In genomic region chr7:116031718-116032595, GRCm38 (mm10) we compare ENCODE assay signal across 8 mouse cellular contexts. TPM values are rescaled to one million over a fixed set of nuclear protein-coding genes. Genes with fewer than 3 reads are reported as not detected.
DNase-seq lines count a peak whose midpoint lies in the region; ATAC-seq and TF ChIP-seq lines count a peak whose summit lies in the region.

No protein-coding gene starts in this region.

- H3K4me1 ChIP-seq in embryonic fibroblast, embryonic 13.5 days (ENCODE audit: control insufficient read depth, insufficient read depth, low read length), result peaks cover 3% of the 10 kb centered on the region; the same call in 1 of the 2 replicates
- peaks cover 17% of the 10 kb centered on the region for H3K4me1 ChIP-seq in heart, embryonic 12.5 days (replicated peaks)
- peaks cover 9% of the 10 kb centered on the region; the same call in 1 of the 2 replicates for H3K4me1 ChIP-seq in kidney, embryonic 14.5 days (ENCODE audit: control insufficient read depth, insufficient read depth, low read length)
- peaks cover 11% of the 10 kb centered on the region; the same call in 1 of the 2 replicates for H3K4me1 ChIP-seq in lung, postnatal 0 days (ENCODE audit: insufficient read depth, low read depth, low read length)

- peak overlapping the region; percentile 91 for H3K4me2 ChIP-seq in heart, embryonic 12.5 days
- peak overlapping the region; percentile 94 for H3K4me2 ChIP-seq in kidney, embryonic 14.5 days (replicated peaks; ENCODE audit: low read depth, low read length)
- H3K4me2 ChIP-seq in lung, postnatal 0 days (replicated peaks; ENCODE audit: low read depth, low read length), result peak overlapping the region; percentile 94

- peak; percentile 50 for DNase-seq in CD4-positive, CD25-positive, alpha-beta regulatory T cell, adult 2 months (ENCODE audit: low read depth, low spot score)
- peak; percentile 90 for DNase-seq in adrenal gland, postnatal 10 days
- DNase-seq in lung, postnatal 0 days (ENCODE audit: low spot score), result peak; percentile 73
- peak; percentile 65 for DNase-seq in retina, embryonic 14.5 days (ENCODE audit: low spot score)
- DNase-seq in urinary bladder, postnatal 4 days (ENCODE audit: low spot score in 2 of 2), result peak; percentile 65 to 70

- H3K9me3 ChIP-seq in heart, embryonic 12.5 days (replicated peaks), result no peaks in the 10 kb centered on the region
- no peaks in the 10 kb centered on the region for H3K9me3 ChIP-seq in kidney, embryonic 14.5 days (ENCODE audit: control insufficient read depth, low read length)
- no peaks in the 10 kb centered on the region for H3K9me3 ChIP-seq in lung, postnatal 0 days (ENCODE audit: low read length)

- H3K27ac ChIP-seq in embryonic fibroblast, embryonic 13.5 days (ENCODE audit: insufficient read depth, low read length), result no peak overlapping the region
- H3K27ac ChIP-seq in heart, embryonic 12.5 days (ENCODE audit: poor library complexity, severe bottlenecking), result peak overlapping the region; percentile 93
- peak overlapping the region; percentile 49; the same call in 1 of the 2 replicates for H3K27ac ChIP-seq in kidney, embryonic 14.5 days (ENCODE audit: low read depth, low read length)
- H3K27ac ChIP-seq in lung, postnatal 0 days (ENCODE audit: low read length), result peak overlapping the region; percentile 60

- 0 out of 2 replicates have a peak, but pooled peaks have one; percentile 15 for TF ChIP-seq POLR2A in embryonic fibroblast, embryonic 13.5 days (IDR thresholded peaks at IDR 0.05; ENCODE audit: low read depth, low read length)

- peak; percentile 52; the same call in 1 of the 2 replicates for ATAC-seq in heart, embryonic 12.5 days (ENCODE audit: insufficient number of reproducible peaks, low FRiP score)
- peak; percentile 44; the same call in 1 of the 2 replicates for ATAC-seq in kidney, embryonic 14.5 days (ENCODE audit: low FRiP score, low TSS enrichment)
- peak; percentile 71 for ATAC-seq in lung, postnatal 0 days

- H3K9ac ChIP-seq in heart, embryonic 12.5 days, result peak overlapping the region; percentile 93
- peak overlapping the region; percentile 72 for H3K9ac ChIP-seq in kidney, embryonic 14.5 days (ENCODE audit: low read depth, low read length)
- H3K9ac ChIP-seq in lung, postnatal 0 days (replicated peaks; ENCODE audit: low read depth), result peak overlapping the region; percentile 42

- no peak for TF ChIP-seq EP300 in lung, postnatal 0 days (IDR thresholded peaks at IDR 0.05)

- H3K4me3 ChIP-seq in embryonic fibroblast, embryonic 13.5 days (ENCODE audit: insufficient read depth, low read length), result peak overlapping the region; percentile 38
- peak overlapping the region; percentile 71 for H3K4me3 ChIP-seq in heart, embryonic 12.5 days
- H3K4me3 ChIP-seq in kidney, embryonic 14.5 days (ENCODE audit: low read length), result peak overlapping the region; percentile 53
- H3K4me3 ChIP-seq in lung, postnatal 0 days (ENCODE audit: low read depth, low read length), result peak overlapping the region; percentile 52

- H3K36me3 ChIP-seq in heart, embryonic 12.5 days, result no peaks in the 10 kb centered on the region
- H3K36me3 ChIP-seq in kidney, embryonic 14.5 days (ENCODE audit: control insufficient read depth, insufficient read depth, low read length), result no peaks in the 10 kb centered on the region
- no peaks in the 10 kb centered on the region for H3K36me3 ChIP-seq in lung, postnatal 0 days (ENCODE audit: insufficient read depth, low read length)

- TF ChIP-seq CTCF in embryonic fibroblast, embryonic 13.5 days (IDR thresholded peaks at IDR 0.05; ENCODE audit: borderline replicate concordance, insufficient read depth, low read length), result no peak
- no peak for TF ChIP-seq CTCF in lung, postnatal 0 days (IDR thresholded peaks at IDR 0.05)

- peaks cover 17% of the 10 kb centered on the region for H3K27me3 ChIP-seq in heart, embryonic 12.5 days (replicated peaks)
- peaks cover 44% of the 10 kb centered on the region for H3K27me3 ChIP-seq in kidney, embryonic 14.5 days (ENCODE audit: control insufficient read depth, insufficient read depth, low read length)
- H3K27me3 ChIP-seq in lung, postnatal 0 days (replicated peaks; ENCODE audit: insufficient read depth, low read length), result peaks cover 12% of the 10 kb centered on the region

- under 1% methylated on average over 65 of the region's 65 CpGs for WGBS in heart, embryonic 12.5 days
- under 1% methylated on average over 65 of the region's 65 CpGs for WGBS in kidney, embryonic 14.5 days
- WGBS in lung, postnatal 0 days, result 1% methylated on average over 65 of the region's 65 CpGs

RNA-seq across cellular contexts. Expression of gene Sox6, which starts 6.6 kb away (rescaled TPM):
- total RNA-seq in adrenal gland, postnatal 10 days (2021), result 10 to 100 TPM; 40.0 to 42.9 TPM
- 2.1 and 2.9 TPM in 2 replicates for polyA plus RNA-seq in embryonic fibroblast, embryonic 13.5 days (2011; ENCODE audit: insufficient read length, low read depth, missing spikeins)
- polyA plus RNA-seq in heart, embryonic 12.5 days (2016; fragmentation: Nextera tagmentation; extraction: Ambion mirVana), result 32.5 and 33.2 TPM in 2 replicates
- 15.1 and 24.7 TPM in 2 replicates for polyA plus RNA-seq in kidney, embryonic 14.5 days (2014; fragmentation: Nextera tagmentation; extraction: Ambion mirVana)
- polyA plus RNA-seq in lung, postnatal 0 days (2015; fragmentation: Nextera tagmentation; extraction: Ambion mirVana), result 6.8 and 9.4 TPM in 2 replicates

RNA-seq across cellular contexts. Expression of gene 1110004F10Rik, which starts 7.2 kb away (rescaled TPM):
- total RNA-seq in adrenal gland, postnatal 10 days (2021), result 10 to 100 TPM; 91.7 to 93.5 TPM
- 145 and 156 TPM in 2 replicates for polyA plus RNA-seq in embryonic fibroblast, embryonic 13.5 days (2011; ENCODE audit: insufficient read length, low read depth, missing spikeins)
- polyA plus RNA-seq in heart, embryonic 12.5 days (2016; fragmentation: Nextera tagmentation; extraction: Ambion mirVana), result 173 and 190 TPM in 2 replicates
- 300 and 310 TPM in 2 replicates for polyA plus RNA-seq in kidney, embryonic 14.5 days (2014; fragmentation: Nextera tagmentation; extraction: Ambion mirVana)
- polyA plus RNA-seq in lung, postnatal 0 days (2015; fragmentation: Nextera tagmentation; extraction: Ambion mirVana), result 149 and 158 TPM in 2 replicates

RNA-seq across cellular contexts. Expression of gene Gm4353, which starts 52.5 kb away (rescaled TPM):
- total RNA-seq in adrenal gland, postnatal 10 days (2021), result 1 to 10 TPM; 3.4 to 3.9 TPM
- polyA plus RNA-seq in embryonic fibroblast, embryonic 13.5 days (2011; ENCODE audit: insufficient read length, low read depth, missing spikeins), result 0.98 TPM in 1 of 2 replicates, not detected in the other
- polyA plus RNA-seq in heart, embryonic 12.5 days (2016; fragmentation: Nextera tagmentation; extraction: Ambion mirVana), result 0.79 TPM in 1 of 2 replicates, not detected in the other
- 0.50 and 1.3 TPM in 2 replicates for polyA plus RNA-seq in kidney, embryonic 14.5 days (2014; fragmentation: Nextera tagmentation; extraction: Ambion mirVana)
- 0.10 and 0.85 TPM in 2 replicates for polyA plus RNA-seq in lung, postnatal 0 days (2015; fragmentation: Nextera tagmentation; extraction: Ambion mirVana)

Comparison
In these comparisons a context has a peak if more than half of its experiments do, and no peak if none do; other contexts are left out.
1. H3K9ac ChIP-seq: peak in every context shown above with its lines; median percentile 93 in heart, embryonic 12.5 days; 72 in kidney, embryonic 14.5 days; 42 in lung, postnatal 0 days.